Mouse (Mus musculus) limb, embryonic 12.5 days (tissue): ENCODE measurements around the gene Tagln3. TPM values are rescaled to one million over a fixed set of nuclear protein-coding genes. Genes with fewer than 3 reads are reported as not detected.
A peak's percentile ranks its signal among the peaks of the same experiment; 100 is the strongest.

Experiments used
- ATAC-seq: fragments of 200-750 bp; cut with Nextera tagmentation; 2 replicates; pipeline ENCODE4 v1.8.0; 2017; ENCODE audit warnings: low read depth, moderate TSS enrichment; ENCODE audit not compliant: insufficient number of reproducible peaks, insufficient read depth, low FRiP score, low TSS enrichment
- H3K27ac ChIP-seq: fragments of 300-500 bp; sonication (generic); 2 replicates; pipeline ENCODE4 v1.5.1; 2016; ENCODE audit warnings: mild to moderate bottlenecking, moderate library complexity
- H3K27me3 ChIP-seq: fragments of 300-500 bp; sonication (generic); 2 replicates; pipeline ENCODE4 v1.6.1; 2016; ENCODE audit warnings: mild to moderate bottlenecking, moderate library complexity
- H3K36me3 ChIP-seq: fragments of 300-500 bp; sonication (generic); 2 replicates; pipeline ENCODE4 v1.6.1; 2016; ENCODE audit warnings: mild to moderate bottlenecking, moderate library complexity
- H3K4me1 ChIP-seq: fragments of 300-500 bp; sonication (generic); replicated peaks from 2 replicates; pipeline ENCODE4 v1.6.1; 2016
- H3K4me2 ChIP-seq: fragments of 300-500 bp; sonication (generic); 2 replicates; pipeline ENCODE4 v1.6.1; 2016; ENCODE audit warnings: mild to moderate bottlenecking, moderate library complexity
- H3K4me3 ChIP-seq: fragments of 300-500 bp; sonication (generic); replicated peaks from 2 replicates; pipeline ENCODE4 v1.5.1; 2016; ENCODE audit warnings: mild to moderate bottlenecking
- H3K9ac ChIP-seq: fragments of 300-500 bp; sonication (generic); replicated peaks from 2 replicates; pipeline ENCODE4 v1.6.1; 2016; ENCODE audit warnings: mild to moderate bottlenecking, moderate library complexity
- H3K9me3 ChIP-seq: fragments of 300-500 bp; sonication (generic); 2 replicates; pipeline ENCODE4 v1.6.1; 2016; ENCODE audit warnings: mild to moderate bottlenecking, moderate library complexity
- WGBS: fragments of 180-500 bp; shearing (Covaris S2); methylation state at CpG from one replicate; pipeline ENCODE4 v1.1.7; 2016; 5-methylcytosine and 5-hydroxymethylcytosine counted together
- polyA plus RNA-seq: library from polyadenylated mRNA; unstranded; fragments of >200 nt; fragmentation: Nextera tagmentation; extraction: Ambion mirVana; gene quantifications from 2 replicates; pipeline ENCODE4 v1.2.1, GENCODE M21; 2016

The Tagln3 gene
- polyA plus RNA-seq: 30.2 and 33.2 TPM in 2 replicates

DNA sequence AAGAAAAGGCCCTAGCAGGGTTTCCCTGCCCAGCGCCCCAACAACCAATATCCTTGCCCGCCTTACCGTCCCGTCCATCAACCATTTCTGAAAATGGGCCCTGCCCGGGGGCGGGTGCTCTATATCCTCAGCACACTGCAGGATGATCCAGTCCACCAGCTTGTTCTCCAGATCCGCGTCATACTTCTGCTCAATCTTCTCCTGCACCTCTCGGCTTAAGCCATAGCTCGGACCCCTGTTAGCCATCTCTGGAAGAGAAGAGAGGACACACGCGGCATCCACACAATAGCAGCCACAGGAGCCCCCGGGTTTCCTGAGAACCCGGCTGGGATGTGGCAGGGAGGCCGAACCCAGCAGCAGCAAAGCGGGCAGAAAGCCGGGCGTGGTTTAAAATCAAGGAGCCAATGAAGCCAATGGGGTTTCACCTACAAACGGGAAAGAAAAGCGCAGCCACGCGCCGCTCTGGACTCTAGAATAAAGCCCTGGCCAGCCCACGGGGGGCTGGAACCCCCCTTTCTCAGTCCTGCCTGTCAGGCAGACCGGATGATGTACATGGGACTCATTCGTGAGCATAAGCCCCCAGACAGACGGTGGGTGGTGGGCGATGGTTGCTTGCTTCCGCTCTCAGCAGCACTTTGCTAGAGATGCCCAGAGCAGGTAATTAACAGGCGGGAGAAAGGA lies at the start of gene Tagln3:
Gene Tagln3 (minus strand): TSS at position 548 of the 681 bp plus-strand sequence.
- H3K36me3 ChIP-seq: peaks cover 19% of the 10 kb centered on the region
- peak within 1 kb of the TSS; percentile 74 for H3K9ac ChIP-seq
- 2% methylated on average over 30 of the region's 30 CpGs for WGBS
- peak within 1 kb of the TSS; percentile 35; the same call in 1 of the 2 replicates for H3K27ac ChIP-seq
- no peaks in the 10 kb centered on the region for H3K27me3 ChIP-seq
- H3K4me3 ChIP-seq: peak within 1 kb of the TSS; percentile 56
- peak; percentile 83; the same call in 1 of the 2 replicates for ATAC-seq
- H3K9me3 ChIP-seq: no peaks in the 10 kb centered on the region
- H3K4me2 ChIP-seq: peak within 1 kb of the TSS; percentile 87
- peaks cover 17% of the 10 kb centered on the region for H3K4me1 ChIP-seq

DNA sequence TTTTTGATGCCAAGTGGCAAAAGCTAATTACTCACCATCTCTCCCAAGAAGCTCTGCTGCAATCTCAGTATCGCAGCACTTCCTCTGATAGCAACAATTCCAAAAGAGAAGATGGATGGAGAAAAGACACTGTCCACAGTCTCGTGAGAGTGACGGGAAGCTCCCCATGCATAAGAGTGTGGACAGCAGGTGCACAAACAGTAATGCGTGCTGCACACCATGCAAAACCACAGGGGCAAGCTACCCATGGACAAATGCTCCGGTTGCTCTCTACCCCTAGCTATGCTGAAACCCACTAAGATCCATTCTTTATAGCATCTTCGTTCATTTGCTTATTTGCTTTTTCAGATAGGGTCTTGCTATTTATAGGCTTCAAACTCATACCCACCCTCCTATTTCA lies 46.5 kb upstream of the Tagln3 start:
- H3K27me3 ChIP-seq: no peaks in the 10 kb centered on the region
- no peak for ATAC-seq
- WGBS: 92% methylated on average over 6 of the region's 6 CpGs
- no peaks in the 10 kb centered on the region for H3K4me1 ChIP-seq
- H3K4me3 ChIP-seq: no peak overlapping the region
- no peak overlapping the region for H3K27ac ChIP-seq
- H3K36me3 ChIP-seq: peaks cover 82% of the 10 kb centered on the region
- H3K9me3 ChIP-seq: no peaks in the 10 kb centered on the region
- no peak overlapping the region for H3K4me2 ChIP-seq
- H3K9ac ChIP-seq: no peak overlapping the region

DNA sequence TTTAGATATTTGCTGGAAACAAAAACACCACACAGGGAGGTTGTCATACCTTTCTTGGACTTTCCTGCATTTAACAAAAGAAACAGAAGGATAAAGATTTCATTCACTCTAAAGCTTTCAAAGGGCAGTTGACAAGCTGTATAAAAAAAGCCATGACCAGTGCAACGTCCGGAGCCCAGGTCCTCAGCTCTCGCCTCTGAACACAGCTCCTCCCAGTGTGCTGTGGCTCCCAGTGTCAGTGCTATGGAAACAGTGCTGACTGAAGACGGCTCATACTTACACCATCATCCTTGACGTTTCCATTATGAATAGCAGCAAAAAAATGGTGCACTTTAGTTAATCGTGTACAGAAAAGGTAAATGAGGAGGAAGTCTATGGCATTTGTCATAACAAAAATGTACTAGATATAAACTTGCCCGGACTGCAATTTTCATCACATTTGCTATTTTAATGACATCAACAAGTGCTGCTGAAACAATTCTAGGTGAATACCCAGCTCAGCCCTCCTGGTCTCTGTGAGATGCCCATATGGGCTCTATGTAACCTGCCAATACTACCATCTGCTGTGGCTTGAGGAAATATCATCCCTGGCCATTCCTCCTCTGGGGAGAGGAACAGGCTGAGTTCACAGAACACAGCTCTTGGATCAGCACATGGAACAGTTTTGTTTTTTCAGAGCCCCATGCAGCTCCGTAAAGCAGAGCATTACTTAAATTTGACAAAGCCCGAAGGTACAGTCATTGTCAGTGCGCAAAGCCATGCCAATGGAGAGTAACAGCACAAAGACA lies 43.6 kb upstream of the Tagln3 start:
- H3K27ac ChIP-seq: peak overlapping the region; percentile 25; the same call in 1 of the 2 replicates
- peaks cover 74% of the 10 kb centered on the region for H3K36me3 ChIP-seq
- no peak overlapping the region for H3K9ac ChIP-seq
- H3K27me3 ChIP-seq: no peaks in the 10 kb centered on the region
- ATAC-seq: no peak
- 80% methylated on average over 10 of the region's 10 CpGs for WGBS
- H3K4me1 ChIP-seq: 0 out of 2 replicates have a peak, but pooled peaks cover 4% of the 10 kb centered on the region
- H3K9me3 ChIP-seq: no peaks in the 10 kb centered on the region
- H3K4me2 ChIP-seq: no peak overlapping the region
- H3K4me3 ChIP-seq: no peak overlapping the region

DNA sequence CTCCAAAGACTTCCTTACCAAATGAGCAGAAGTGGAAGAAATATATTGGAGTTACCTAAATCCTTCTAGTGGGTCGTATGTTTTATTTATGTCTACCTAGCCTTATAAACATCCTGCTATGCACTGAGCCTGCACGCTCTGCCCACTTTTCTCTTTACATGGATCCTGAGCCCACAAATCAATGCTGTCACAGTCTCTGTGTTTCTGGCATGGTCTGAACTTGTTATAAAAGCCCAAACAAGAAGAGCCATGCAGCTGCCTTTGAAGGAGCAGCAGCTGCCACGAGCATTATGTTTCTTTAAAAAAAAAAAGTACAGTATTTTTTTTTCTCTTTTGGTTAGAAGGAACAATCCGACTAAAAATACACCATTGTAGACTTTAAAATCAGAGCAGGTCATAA lies 43.0 kb upstream of the Tagln3 start:
- H3K9me3 ChIP-seq: no peaks in the 10 kb centered on the region
- 0 out of 2 replicates have a peak, but pooled peaks cover 4% of the 10 kb centered on the region for H3K4me1 ChIP-seq
- H3K4me2 ChIP-seq: no peak overlapping the region
- H3K36me3 ChIP-seq: peaks cover 76% of the 10 kb centered on the region
- H3K4me3 ChIP-seq: no peak overlapping the region
- 0 out of 2 replicates have a peak overlapping the region, but pooled peaks have one; percentile 29 for H3K27ac ChIP-seq
- H3K27me3 ChIP-seq: no peaks in the 10 kb centered on the region
- peak; percentile 67; the same call in 1 of the 2 replicates for ATAC-seq
- H3K9ac ChIP-seq: no peak overlapping the region
- 62% methylated on average over 4 of the region's 4 CpGs for WGBS

DNA sequence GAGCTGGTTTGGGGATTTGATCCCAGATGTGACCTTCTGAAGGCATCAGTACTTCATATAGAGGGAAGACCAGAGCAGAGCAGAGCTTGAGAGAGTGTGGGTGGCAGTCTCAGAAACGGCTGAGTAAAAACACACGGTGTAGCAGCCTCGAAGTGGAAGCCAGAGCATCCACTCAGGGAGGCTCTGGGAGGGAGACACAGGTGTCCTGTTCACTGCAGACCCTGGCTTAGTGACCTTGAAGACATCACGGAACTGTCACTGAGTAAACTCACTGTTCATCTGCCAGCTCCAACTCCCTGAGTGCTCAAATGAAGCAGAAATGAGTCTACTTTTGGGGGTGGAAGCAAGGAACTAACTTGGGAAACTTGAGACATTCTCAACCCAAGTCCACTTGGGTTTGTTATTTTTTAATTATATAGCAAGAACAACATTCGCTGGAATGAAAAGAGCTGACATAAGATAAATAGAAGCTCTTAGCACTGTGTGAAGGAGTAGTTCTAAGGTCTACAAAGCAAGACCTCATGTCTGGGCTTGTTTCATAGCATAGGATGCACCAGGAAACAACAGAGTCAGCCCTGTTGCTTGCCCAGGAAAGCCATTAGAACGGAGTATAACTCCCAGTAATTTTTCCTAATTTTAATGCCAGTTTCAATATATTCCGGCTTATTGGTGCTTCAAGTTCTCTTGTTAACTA lies 41.5 kb upstream of the Tagln3 start:
- H3K27ac ChIP-seq: no peak overlapping the region
- H3K36me3 ChIP-seq: peaks cover 73% of the 10 kb centered on the region
- WGBS: 82% methylated on average over 7 of the region's 7 CpGs
- H3K4me1 ChIP-seq: 0 out of 2 replicates have a peak, but pooled peaks cover 4% of the 10 kb centered on the region
- no peaks in the 10 kb centered on the region for H3K27me3 ChIP-seq
- no peaks in the 10 kb centered on the region for H3K9me3 ChIP-seq
- no peak for ATAC-seq
- no peak overlapping the region for H3K4me2 ChIP-seq
- no peak overlapping the region for H3K9ac ChIP-seq
- no peak overlapping the region for H3K4me3 ChIP-seq

DNA sequence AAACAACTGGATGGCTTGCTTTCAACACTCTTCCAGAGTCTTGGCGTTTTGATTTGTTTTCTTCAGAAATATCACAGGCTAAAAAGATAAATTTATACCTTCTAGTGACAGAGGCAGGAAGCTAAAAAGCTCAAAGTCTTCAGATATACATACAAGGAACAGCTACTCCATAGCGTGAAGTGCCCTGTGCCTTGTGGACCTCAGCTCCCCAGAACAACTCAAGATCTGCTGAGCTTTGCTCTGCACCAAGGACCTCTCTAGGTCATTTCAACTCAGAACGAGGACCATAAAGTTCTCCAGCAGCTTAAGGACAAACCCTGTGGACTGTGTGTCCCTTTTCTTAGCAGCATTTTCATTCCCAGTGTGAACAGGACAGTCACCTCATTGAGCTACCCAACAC lies 40.7 kb upstream of the Tagln3 start:
- WGBS: 85% methylated on average over 3 of the region's 3 CpGs
- no peak for ATAC-seq
- Histone ChIP-seq H3K4me2 (no peak overlapping the region), H3K36me3 (peaks cover 73% of the 10 kb centered on the region), H3K9ac (no peak overlapping the region), H3K4me1 (0 out of 2 replicates have a peak, but pooled peaks cover 4% of the 10 kb centered on the region), H3K27me3 (no peaks in the 10 kb centered on the region), H3K9me3 (no peaks in the 10 kb centered on the region), H3K4me3 (no peak overlapping the region), H3K27ac (no peak overlapping the region)

DNA sequence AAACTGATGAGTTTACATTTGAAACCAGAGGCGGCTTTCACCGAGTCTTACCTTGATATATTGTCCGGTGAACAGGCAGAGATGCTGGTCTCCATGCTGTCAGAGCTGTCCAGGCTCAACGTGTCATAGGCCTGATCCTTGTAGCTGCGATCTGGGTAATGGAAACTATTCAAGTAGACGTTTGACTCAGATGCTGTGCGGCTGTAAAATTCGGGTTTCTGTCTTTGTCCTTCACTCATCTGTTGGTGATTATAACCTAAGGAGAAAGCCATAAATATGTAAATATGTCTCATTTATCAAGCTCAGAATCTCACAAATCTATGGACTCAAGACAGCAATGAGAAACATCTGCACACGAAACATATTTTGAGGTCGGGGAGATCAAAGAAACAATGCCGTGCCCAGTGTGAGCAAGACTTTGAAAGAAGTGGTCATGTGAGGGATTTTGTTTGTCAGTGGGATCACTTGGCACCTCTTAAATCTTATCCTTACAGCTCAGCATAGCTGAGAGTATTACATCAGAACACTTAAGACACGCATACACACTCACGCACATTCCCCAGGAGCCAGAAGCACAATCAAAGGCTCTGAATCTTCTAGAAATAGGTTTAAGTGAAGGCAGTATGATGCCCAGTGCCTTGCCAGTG lies 38.6 kb upstream of the Tagln3 start:
- Histone ChIP-seq H3K9me3 (no peaks in the 10 kb centered on the region), H3K27ac (no peak overlapping the region), H3K4me3 (no peak overlapping the region), H3K4me2 (no peak overlapping the region), H3K36me3 (peaks cover 77% of the 10 kb centered on the region), H3K9ac (no peak overlapping the region), H3K4me1 (0 out of 2 replicates have a peak, but pooled peaks cover 4% of the 10 kb centered on the region), H3K27me3 (no peaks in the 10 kb centered on the region)
- WGBS: 42% methylated on average over 13 of the region's 13 CpGs
- ATAC-seq: no peak

DNA sequence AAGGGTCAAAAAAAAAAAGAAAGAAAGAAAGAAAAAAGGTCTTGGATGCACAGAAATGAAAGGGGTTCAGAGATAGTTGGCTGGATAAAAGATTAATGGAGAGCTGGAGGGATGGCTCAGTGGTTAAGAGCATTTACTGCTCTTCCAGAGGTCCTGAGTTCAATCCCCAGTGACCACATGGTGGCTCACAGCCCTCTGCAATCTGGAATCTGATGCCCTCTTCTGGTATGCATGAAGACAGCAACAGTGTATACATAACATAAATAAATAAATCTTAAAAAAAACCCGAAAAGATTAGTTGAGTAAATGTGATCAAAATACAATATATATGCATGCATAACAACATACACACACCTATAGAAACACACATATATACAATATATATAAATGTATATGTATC lies 37.0 kb upstream of the Tagln3 start:
- Histone ChIP-seq H3K4me2 (no peak overlapping the region), H3K27me3 (no peaks in the 10 kb centered on the region), H3K9ac (no peak overlapping the region), H3K4me3 (no peak overlapping the region), H3K27ac (no peak overlapping the region), H3K4me1 (0 out of 2 replicates have a peak, but pooled peaks cover 4% of the 10 kb centered on the region), H3K9me3 (no peaks in the 10 kb centered on the region), H3K36me3 (peaks cover 77% of the 10 kb centered on the region)
- no peak for ATAC-seq
- WGBS: 85% methylated on average over 1 of the region's 1 CpGs

DNA sequence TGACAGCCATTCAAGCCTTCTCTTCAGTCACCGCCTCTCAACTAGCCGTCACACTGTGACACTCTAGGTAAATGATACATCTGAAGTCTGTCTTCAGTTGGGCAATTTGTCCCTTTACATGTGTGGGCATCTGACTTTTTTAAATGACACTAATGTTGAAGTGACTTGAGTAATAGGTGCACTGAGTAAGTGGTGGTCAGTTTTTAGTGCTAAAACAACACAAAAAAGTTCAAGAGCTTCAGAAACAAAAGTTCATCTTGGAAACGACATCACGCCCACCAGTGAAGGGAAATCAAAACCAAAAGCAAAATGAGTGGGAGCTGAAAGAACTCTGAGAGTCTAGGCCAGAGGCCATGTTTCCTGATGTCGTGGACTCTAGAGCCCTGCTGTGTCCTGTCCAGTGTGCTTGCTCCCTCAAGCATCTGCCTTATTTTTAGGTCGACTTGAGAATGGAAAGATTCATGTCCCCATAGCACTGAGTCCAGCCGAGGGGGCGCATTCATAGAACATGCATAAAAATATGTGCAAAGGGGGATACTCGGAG lies 34.4 kb upstream of the Tagln3 start:
- Histone ChIP-seq H3K36me3 (peaks cover 59% of the 10 kb centered on the region), H3K4me2 (no peak overlapping the region), H3K4me3 (no peak overlapping the region), H3K27ac (no peak overlapping the region), H3K9ac (no peak overlapping the region), H3K27me3 (no peaks in the 10 kb centered on the region), H3K9me3 (no peaks in the 10 kb centered on the region), H3K4me1 (0 out of 2 replicates have a peak, but pooled peaks cover 4% of the 10 kb centered on the region)
- no peak for ATAC-seq
- WGBS: 93% methylated on average over 9 of the region's 9 CpGs

DNA sequence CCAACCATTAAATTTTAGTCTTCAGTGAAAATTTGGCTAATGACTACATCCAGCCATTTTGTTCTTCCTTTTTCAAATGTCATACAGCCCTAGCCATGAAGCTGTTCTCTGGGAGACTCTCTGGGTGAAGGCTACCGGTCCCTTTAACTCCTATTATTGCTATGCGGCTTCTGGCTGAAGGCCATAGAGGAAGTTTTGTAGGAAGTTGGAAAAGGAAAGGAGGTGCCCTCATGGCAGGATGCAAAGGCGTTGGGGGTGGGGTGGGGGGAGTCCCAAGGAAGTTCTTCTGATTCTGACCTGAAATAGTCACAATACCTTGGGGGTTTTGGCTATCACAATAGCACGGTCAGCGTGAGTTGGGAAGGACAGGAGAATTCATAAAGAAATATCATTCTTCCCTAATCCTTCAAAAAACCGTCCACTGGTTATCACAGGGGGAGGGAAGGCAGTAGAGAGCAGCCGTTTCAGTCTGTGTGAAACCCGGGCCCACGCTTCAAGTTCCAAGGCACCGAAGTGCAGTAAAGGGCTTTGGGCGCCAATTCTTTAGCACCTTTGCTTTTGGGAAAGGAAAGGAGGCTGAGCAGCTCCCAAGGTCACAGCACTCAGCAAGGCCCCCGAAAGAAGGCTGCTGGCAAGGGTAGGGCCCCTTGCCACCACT lies 33.1 kb upstream of the Tagln3 start:
- ATAC-seq: no peak
- Histone ChIP-seq H3K27me3 (no peaks in the 10 kb centered on the region), H3K9me3 (no peaks in the 10 kb centered on the region), H3K4me1 (no peaks in the 10 kb centered on the region), H3K27ac (no peak overlapping the region), H3K4me2 (no peak overlapping the region), H3K36me3 (peaks cover 51% of the 10 kb centered on the region), H3K4me3 (no peak overlapping the region), H3K9ac (no peak overlapping the region)
- WGBS: 89% methylated on average over 12 of the region's 12 CpGs
